Mouse (Mus musculus): ENCODE results near the gene Klhl42.

GRCm38 (mm10) chr6:147097346-147097929 lies 6.3 kb downstream of the Klhl42 start:
- TF ChIP-seq CTCF (IDR thresholded peaks at IDR 0.05; ENCODE audit: insufficient read depth, low read depth, low read length) (no peak), POLR2A (IDR thresholded peaks at IDR 0.05; ENCODE audit: insufficient read depth, low read depth, low read length) (no peak)

Data from olfactory bulb, adult 2 months (tissue).